Mouse (Mus musculus): ENCODE results near the gene Rps3a1. TPM values are rescaled to one million over a fixed set of nuclear protein-coding genes. Genes with fewer than 3 reads are reported as not detected.
A peak's percentile ranks its signal among the peaks of the same experiment; 100 is the strongest.

The Rps3a1 gene
- 659 and 721 TPM in 2 replicates for polyA plus RNA-seq (2014; fragmentation: Nextera tagmentation; extraction: Ambion mirVana)

DNA sequence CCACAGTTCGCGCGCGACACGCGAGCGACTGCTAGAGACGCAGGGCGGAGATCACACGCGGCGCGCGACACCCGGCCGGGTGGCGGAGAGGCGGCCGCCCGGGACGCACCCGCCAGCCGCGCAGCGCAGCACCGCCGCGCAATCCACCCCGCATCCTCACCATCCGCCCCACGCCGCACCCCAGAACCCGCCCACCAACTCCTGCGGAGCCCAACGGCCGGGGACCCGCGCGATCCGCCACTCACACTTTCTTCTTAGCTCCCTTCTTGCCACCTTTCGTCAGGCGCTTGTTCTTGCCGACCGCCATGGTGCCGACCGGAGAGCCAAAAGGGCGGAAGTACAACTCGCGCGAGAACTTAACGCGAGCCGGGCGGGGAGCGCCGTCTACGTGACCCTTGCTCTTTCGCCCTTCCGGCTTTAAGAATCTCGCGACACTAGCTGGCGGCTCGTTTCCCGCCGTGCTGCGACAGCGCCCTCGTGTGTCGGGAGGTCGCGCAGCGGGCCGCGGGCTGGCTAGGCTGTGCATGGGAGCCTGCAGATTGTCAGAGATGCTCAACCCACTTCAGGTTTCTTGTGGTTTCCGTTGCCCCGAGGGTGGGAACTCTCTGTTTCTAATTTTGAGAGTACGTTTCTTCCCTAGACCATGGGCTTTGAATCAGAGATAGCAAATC, at the start of gene Rps3a1:
TSS of gene Rps3a1 (minus strand) at position 440 of the 671 bp plus-strand sequence.
- H3K4me3 ChIP-seq (replicated peaks; ENCODE audit: low read depth, low read length), result peak within 1 kb of the TSS; percentile 97
- WGBS, result under 1% methylated on average over 77 of the region's 77 CpGs
- no peaks in the 10 kb centered on the region for H3K9me3 ChIP-seq (ENCODE audit: control insufficient read depth, low read length)

DNA sequence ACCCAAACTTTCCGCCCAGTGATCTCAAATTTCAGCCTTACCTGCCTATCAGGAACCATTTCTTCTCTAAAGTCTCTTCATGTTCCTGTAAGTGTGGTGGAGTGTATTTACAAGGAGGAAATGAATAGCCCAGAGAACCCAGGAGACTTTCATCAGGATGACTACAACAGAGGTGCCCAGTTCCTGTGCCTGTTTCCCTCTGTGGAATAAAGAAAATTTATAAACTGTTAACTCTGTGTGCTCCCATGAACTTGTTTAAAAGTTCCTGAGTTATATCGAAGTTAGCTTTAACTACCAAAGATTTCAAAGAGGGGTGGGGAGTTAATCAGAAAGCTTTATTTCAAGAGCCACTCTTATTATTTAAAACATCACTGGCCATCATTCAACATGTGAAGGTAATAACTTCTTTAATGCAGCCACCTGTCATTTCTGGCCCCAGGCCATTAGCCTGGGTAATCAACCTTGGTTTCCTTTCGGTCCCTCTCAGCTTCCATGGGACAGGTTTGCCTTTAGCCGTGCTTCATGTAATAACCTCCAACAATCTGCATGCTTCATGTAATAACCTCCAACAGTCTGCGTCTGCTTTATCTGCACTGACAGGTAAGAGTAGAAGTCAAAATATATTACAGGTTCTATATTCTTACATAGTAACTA, 45.4 kb upstream of the Rps3a1 start:
- no peaks in the 10 kb centered on the region for H3K4me1 ChIP-seq (ENCODE audit: control insufficient read depth, insufficient read depth, low read length)
- no peak overlapping the region for H3K4me2 ChIP-seq (ENCODE audit: low read length)
- no peaks in the 10 kb centered on the region for H3K27me3 ChIP-seq (ENCODE audit: control insufficient read depth, insufficient read depth, low read length)
- DNase-seq (no peak), ATAC-seq (ENCODE audit: low FRiP score, low TSS enrichment) (no peak)
- WGBS, result 72% methylated on average over 5 of the region's 5 CpGs
- no peak overlapping the region for H3K27ac ChIP-seq (replicated peaks; ENCODE audit: low read depth, low read length)
- H3K9me3 ChIP-seq (ENCODE audit: control insufficient read depth, low read length), result no peaks in the 10 kb centered on the region
- H3K4me3 ChIP-seq (replicated peaks; ENCODE audit: low read depth, low read length), result no peak overlapping the region
- H3K9ac ChIP-seq (replicated peaks; ENCODE audit: low read length), result no peak overlapping the region
- no peaks in the 10 kb centered on the region for H3K36me3 ChIP-seq (ENCODE audit: control insufficient read depth, insufficient read depth, low read length)

More for the DNA sequence above, at the start of gene Rps3a1:
- Histone ChIP-seq H3K4me1 (ENCODE audit: control insufficient read depth, insufficient read depth, low read length) (peaks cover 9% of the 10 kb centered on the region), H3K36me3 (ENCODE audit: control insufficient read depth, insufficient read depth, low read length) (peaks cover 36% of the 10 kb centered on the region), H3K4me2 (ENCODE audit: low read length) (peak within 1 kb of the TSS; percentile 79), H3K27ac (replicated peaks; ENCODE audit: low read depth, low read length) (peak within 1 kb of the TSS; percentile 91), H3K27me3 (ENCODE audit: control insufficient read depth, insufficient read depth, low read length) (no peaks in the 10 kb centered on the region), H3K9ac (replicated peaks; ENCODE audit: low read length) (peak within 1 kb of the TSS; percentile 92)
- peak; percentile 99 for DNase-seq
- peak; percentile 97 for ATAC-seq (ENCODE audit: low FRiP score, low TSS enrichment)

GRCm38 (mm10) chr3:86184546-86184945, 42.0 kb upstream of the Rps3a1 start:
- DNase-seq, result no peak
- no peak overlapping the region for H3K9ac ChIP-seq (replicated peaks; ENCODE audit: low read length)
- 87% methylated on average over 7 of the region's 7 CpGs for whole genome bisulfite sequencing
- H3K4me3 ChIP-seq (replicated peaks; ENCODE audit: low read depth, low read length), result no peak overlapping the region
- ATAC-seq (ENCODE audit: low FRiP score, low TSS enrichment), result no peak
- H3K4me1 ChIP-seq (ENCODE audit: control insufficient read depth, insufficient read depth, low read length), result no peaks in the 10 kb centered on the region
- no peak overlapping the region for H3K27ac ChIP-seq (replicated peaks; ENCODE audit: low read depth, low read length)
- no peaks in the 10 kb centered on the region for H3K27me3 ChIP-seq (ENCODE audit: control insufficient read depth, insufficient read depth, low read length)
- no peaks in the 10 kb centered on the region for H3K9me3 ChIP-seq (ENCODE audit: control insufficient read depth, low read length)
- no peak overlapping the region for H3K4me2 ChIP-seq (ENCODE audit: low read length)
- H3K36me3 ChIP-seq (ENCODE audit: control insufficient read depth, insufficient read depth, low read length), result no peaks in the 10 kb centered on the region

GRCm38 (mm10) chr3:86181107-86181506, 38.6 kb upstream of the Rps3a1 start:
- Histone ChIP-seq H3K27me3 (ENCODE audit: control insufficient read depth, insufficient read depth, low read length) (no peaks in the 10 kb centered on the region), H3K9me3 (ENCODE audit: control insufficient read depth, low read length) (no peaks in the 10 kb centered on the region), H3K27ac (replicated peaks; ENCODE audit: low read depth, low read length) (no peak overlapping the region), H3K4me3 (replicated peaks; ENCODE audit: low read depth, low read length) (no peak overlapping the region), H3K4me1 (ENCODE audit: control insufficient read depth, insufficient read depth, low read length) (no peaks in the 10 kb centered on the region), H3K36me3 (ENCODE audit: control insufficient read depth, insufficient read depth, low read length) (no peaks in the 10 kb centered on the region), H3K4me2 (ENCODE audit: low read length) (no peak overlapping the region), H3K9ac (replicated peaks; ENCODE audit: low read length) (no peak overlapping the region)
- DNase-seq (no peak), ATAC-seq (ENCODE audit: low FRiP score, low TSS enrichment) (no peak)
- 73% methylated on average over 5 of the region's 5 CpGs for WGBS

GRCm38 (mm10) chr3:86179714-86180113, 37.2 kb upstream of the Rps3a1 start:
- Histone ChIP-seq H3K9ac (replicated peaks; ENCODE audit: low read length) (no peak overlapping the region), H3K27ac (replicated peaks; ENCODE audit: low read depth, low read length) (no peak overlapping the region), H3K4me3 (replicated peaks; ENCODE audit: low read depth, low read length) (no peak overlapping the region), H3K27me3 (ENCODE audit: control insufficient read depth, insufficient read depth, low read length) (no peaks in the 10 kb centered on the region), H3K36me3 (ENCODE audit: control insufficient read depth, insufficient read depth, low read length) (no peaks in the 10 kb centered on the region), H3K4me2 (ENCODE audit: low read length) (no peak overlapping the region), H3K9me3 (ENCODE audit: control insufficient read depth, low read length) (no peaks in the 10 kb centered on the region), H3K4me1 (ENCODE audit: control insufficient read depth, insufficient read depth, low read length) (no peaks in the 10 kb centered on the region)
- DNase-seq (no peak), ATAC-seq (ENCODE audit: low FRiP score, low TSS enrichment) (no peak)
- 94% methylated on average over 7 of the region's 7 CpGs for WGBS

GRCm38 (mm10) chr3:86168841-86169425, 26.4 kb upstream of the Rps3a1 start:
- no peaks in the 10 kb centered on the region for H3K4me1 ChIP-seq (ENCODE audit: control insufficient read depth, insufficient read depth, low read length)
- no peak overlapping the region for H3K4me3 ChIP-seq (replicated peaks; ENCODE audit: low read depth, low read length)
- no peak overlapping the region for H3K4me2 ChIP-seq (ENCODE audit: low read length)
- no peaks in the 10 kb centered on the region for H3K27me3 ChIP-seq (ENCODE audit: control insufficient read depth, insufficient read depth, low read length)
- no peaks in the 10 kb centered on the region for H3K9me3 ChIP-seq (ENCODE audit: control insufficient read depth, low read length)
- DNase-seq (no peak), ATAC-seq (ENCODE audit: low FRiP score, low TSS enrichment) (no peak)
- H3K27ac ChIP-seq (replicated peaks; ENCODE audit: low read depth, low read length), result no peak overlapping the region
- 77% methylated on average over 8 of the region's 8 CpGs for WGBS
- H3K9ac ChIP-seq (replicated peaks; ENCODE audit: low read length), result no peak overlapping the region
- no peaks in the 10 kb centered on the region for H3K36me3 ChIP-seq (ENCODE audit: control insufficient read depth, insufficient read depth, low read length)

GRCm38 (mm10) chr3:86149521-86149920, 7.0 kb upstream of the Rps3a1 start:
- no peaks in the 10 kb centered on the region for H3K4me1 ChIP-seq (ENCODE audit: control insufficient read depth, insufficient read depth, low read length)
- no peak overlapping the region for H3K4me2 ChIP-seq (ENCODE audit: low read length)
- no peak overlapping the region for H3K4me3 ChIP-seq (replicated peaks; ENCODE audit: low read depth, low read length)
- no peak for ATAC-seq (ENCODE audit: low FRiP score, low TSS enrichment)
- 78% methylated on average over 9 of the region's 9 CpGs for WGBS
- no peak for DNase-seq
- H3K36me3 ChIP-seq (ENCODE audit: control insufficient read depth, insufficient read depth, low read length), result no peaks in the 10 kb centered on the region
- H3K9ac ChIP-seq (replicated peaks; ENCODE audit: low read length), result no peak overlapping the region
- H3K9me3 ChIP-seq (ENCODE audit: control insufficient read depth, low read length), result no peaks in the 10 kb centered on the region
- H3K27me3 ChIP-seq (ENCODE audit: control insufficient read depth, insufficient read depth, low read length), result no peaks in the 10 kb centered on the region
- no peak overlapping the region for H3K27ac ChIP-seq (replicated peaks; ENCODE audit: low read depth, low read length)

- Histone ChIP-seq H3K9ac (replicated peaks; ENCODE audit: low read length) (no peak overlapping the region), H3K4me3 (replicated peaks; ENCODE audit: low read depth, low read length) (no peak overlapping the region), H3K9me3 (ENCODE audit: control insufficient read depth, low read length) (no peaks in the 10 kb centered on the region), H3K27me3 (ENCODE audit: control insufficient read depth, insufficient read depth, low read length) (no peaks in the 10 kb centered on the region), H3K36me3 (ENCODE audit: control insufficient read depth, insufficient read depth, low read length) (no peaks in the 10 kb centered on the region), H3K4me2 (ENCODE audit: low read length) (no peak overlapping the region), H3K27ac (replicated peaks; ENCODE audit: low read depth, low read length) (no peak overlapping the region), H3K4me1 (ENCODE audit: control insufficient read depth, insufficient read depth, low read length) (no peaks in the 10 kb centered on the region)
- DNase-seq, result no peak
- 58% methylated on average over 6 of the region's 6 CpGs for WGBS
- ATAC-seq (ENCODE audit: low FRiP score, low TSS enrichment), result no peak
These were observed 6.6 kb upstream of the Rps3a1 start for GRCm38 (mm10) chr3:86149063-86149462.
